Mouse (Mus musculus) liver, embryonic 14.5 days (tissue): ENCODE measurements around the gene Ddx23. TPM values are rescaled to one million over a fixed set of nuclear protein-coding genes. Genes with fewer than 3 reads are reported as not detected.

Source experiments
- ATAC-seq: fragments of 200-750 bp; cut with Nextera tagmentation; 2 replicates; pipeline ENCODE4 v1.8.0; 2017; ENCODE audit warnings: moderate number of reproducible peaks, mild to moderate bottlenecking, moderate library complexity; ENCODE audit not compliant: insufficient read depth
- DNase-seq, 3 experiments: peaks; one replicate each; pipeline ENCODE4 v3.0.0-alpha.2; 2012 to 2013; ENCODE audit warnings: low read depth in 3 of 3, low spot score in 3 of 3
- H3K27ac ChIP-seq: fragments of 300-500 bp; sonication (generic); 2 replicates; pipeline ENCODE4 v1.5.1; 2014; ENCODE audit warnings: moderate library complexity, mild to moderate bottlenecking, control low read depth, inconsistent platforms
- H3K27me3 ChIP-seq: fragments of 300-500 bp; sonication (generic); 2 replicates; pipeline ENCODE4 v1.6.1; 2014; ENCODE audit warnings: mild to moderate bottlenecking, low read length, moderate library complexity; ENCODE audit not compliant: control insufficient read depth, insufficient read depth
- H3K36me3 ChIP-seq: fragments of 300-500 bp; sonication (generic); replicated peaks from 2 replicates; pipeline ENCODE4 v1.6.1; 2014; ENCODE audit warnings: low read depth; ENCODE audit not compliant: control insufficient read depth, insufficient read depth
- H3K4me1 ChIP-seq, 2 experiments: fragments of 200-500 bp in 1 of 2; fragments of 300-500 bp in 1 of 2; sonication (generic) in 1 of 2; replicated peaks; 2 replicates each; pipeline ENCODE4 v1.6.1; 2012 to 2014; ENCODE audit warnings: antibody characterized with exemption in 1 of 2, inconsistent platforms in 1 of 2, low read length in 1 of 2; ENCODE audit not compliant: control insufficient read depth in 2 of 2, insufficient read depth in 2 of 2
- H3K4me2 ChIP-seq: fragments of 300-500 bp; sonication (generic); 2 replicates; pipeline ENCODE4 v1.6.1; 2014; ENCODE audit warnings: low read depth, mild to moderate bottlenecking, control low read depth, moderate library complexity
- H3K4me3 ChIP-seq, 2 experiments: fragments of 200-500 bp in 1 of 2; fragments of 300-500 bp in 1 of 2; sonication (generic) in 1 of 2; 2 replicates each; pipeline ENCODE4 v1.5.1; 2012 to 2014; ENCODE audit warnings: low read depth in 2 of 2, low read length in 2 of 2, mild to moderate bottlenecking in 2 of 2, control low read depth in 1 of 2, inconsistent platforms in 1 of 2, moderate library complexity in 1 of 2; ENCODE audit not compliant: insufficient read depth in 1 of 2
- H3K9ac ChIP-seq: fragments of 300-500 bp; sonication (generic); replicated peaks from 2 replicates; pipeline ENCODE4 v1.6.1; 2014; ENCODE audit warnings: mild to moderate bottlenecking, control low read depth, moderate library complexity
- H3K9me3 ChIP-seq: fragments of 300-500 bp; sonication (generic); 2 replicates; pipeline ENCODE4 v1.6.1; 2016; ENCODE audit warnings: low read length, mixed read lengths; ENCODE audit not compliant: control insufficient read depth
- CTCF ChIP-seq: IDR thresholded peaks from 2 replicates; pipeline ENCODE4 v1.5.1; 2016; ENCODE audit warnings: antibody characterized with exemption, low read depth, control low read depth
- EP300 ChIP-seq: IDR thresholded peaks from 2 replicates; pipeline ENCODE4 v1.6.1; 2016; ENCODE audit warnings: antibody characterized with exemption, low read depth
- WGBS: fragments of 180-500 bp; shearing (Covaris S2); extraction: QIAGEN DNeasy Blood & Tissue Kit; methylation state at CpG from one replicate; pipeline ENCODE4 v1.1.7; 2014; ENCODE audit not compliant: insufficient replicate concordance; 5-methylcytosine and 5-hydroxymethylcytosine counted together
- polyA plus RNA-seq, 2 experiments: library from polyadenylated mRNA; depleted of rRNA in 1 of 2; stranded (reverse) in 1 of 2; unstranded in 1 of 2; fragments of >200 nt; fragmentation: Nextera tagmentation in 1 of 2; extraction: Ambion mirVana in 1 of 2; gene quantifications; 2 replicates each; pipeline versions ENCODE4 v1.2.1 to v1.2.3; 2012 to 2014

The Ddx23 gene
- polyA plus RNA-seq, 2 experiments: 11.7 to 23.4 TPM

- DNase-seq (no peak), ATAC-seq (peak; percentile 36)
- peaks cover 38 to 42% of the 10 kb centered on the region in 2 experiments for H3K4me1 ChIP-seq
- H3K4me2 ChIP-seq: peak within 1 kb of the TSS; percentile 94
- TF ChIP-seq EP300 (no peak), CTCF (no peak)
- under 1% methylated on average over 72 of the region's 75 CpGs for WGBS
- peak within 1 kb of the TSS; percentile 100 for H3K27ac ChIP-seq
- no peaks in the 10 kb centered on the region for H3K36me3 ChIP-seq
- H3K9ac ChIP-seq: peak within 1 kb of the TSS; percentile 88
- no peaks in the 10 kb centered on the region for H3K9me3 ChIP-seq
- H3K4me3 ChIP-seq: peak within 1 kb of the TSS; percentile 68 to 82
- no peaks in the 10 kb centered on the region for H3K27me3 ChIP-seq
Measured at GRCm38 (mm10) chr15:98609331-98610130, 53.2 kb downstream of the Ddx23 start, which contains the start of gene Adcy6. Gene Adcy6 (minus strand): TSS chr15:98610076.

DNA sequence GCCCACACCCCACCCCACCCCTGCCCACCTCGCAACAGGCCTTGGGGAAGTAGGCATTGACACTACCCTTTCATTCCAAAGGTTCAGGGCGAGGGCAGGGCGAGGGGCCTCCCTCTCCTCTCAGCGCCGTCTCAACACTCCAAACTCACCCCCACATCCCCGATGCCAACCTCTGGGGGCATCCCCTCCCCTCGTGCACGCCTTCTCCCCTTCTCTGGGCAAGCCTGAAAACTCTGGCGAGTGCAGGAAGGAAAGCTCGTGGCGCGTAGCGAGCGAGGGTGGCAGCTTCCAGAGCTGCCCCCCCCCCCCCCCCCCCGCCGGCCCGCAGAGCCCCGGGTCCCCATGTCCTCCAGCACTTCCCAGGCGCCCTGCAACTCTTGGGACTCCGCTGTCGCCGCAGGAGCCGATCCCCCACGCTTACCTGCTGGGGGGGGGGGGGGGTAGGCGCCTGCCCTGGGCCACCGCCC lies 53.9 kb downstream of the Ddx23 start:
- H3K4me2 ChIP-seq: peak overlapping the region; percentile 94
- peak overlapping the region; percentile 88 for H3K9ac ChIP-seq
- TF ChIP-seq EP300 (no peak), CTCF (no peak; the same call in 1 of the 2 replicates)
- no peaks in the 10 kb centered on the region for H3K9me3 ChIP-seq
- peak overlapping the region; percentile 68 to 82 for H3K4me3 ChIP-seq
- peak overlapping the region; percentile 100 for H3K27ac ChIP-seq
- ATAC-seq: no peak; the same call in none of the 2 replicates
- no peak for DNase-seq
- no peaks in the 10 kb centered on the region for H3K27me3 ChIP-seq
- H3K4me1 ChIP-seq: peaks cover 38 to 45% of the 10 kb centered on the region in 2 experiments
- WGBS: 2% methylated on average over 15 of the region's 26 CpGs
- H3K36me3 ChIP-seq: peaks cover 6% of the 10 kb centered on the region

DNA sequence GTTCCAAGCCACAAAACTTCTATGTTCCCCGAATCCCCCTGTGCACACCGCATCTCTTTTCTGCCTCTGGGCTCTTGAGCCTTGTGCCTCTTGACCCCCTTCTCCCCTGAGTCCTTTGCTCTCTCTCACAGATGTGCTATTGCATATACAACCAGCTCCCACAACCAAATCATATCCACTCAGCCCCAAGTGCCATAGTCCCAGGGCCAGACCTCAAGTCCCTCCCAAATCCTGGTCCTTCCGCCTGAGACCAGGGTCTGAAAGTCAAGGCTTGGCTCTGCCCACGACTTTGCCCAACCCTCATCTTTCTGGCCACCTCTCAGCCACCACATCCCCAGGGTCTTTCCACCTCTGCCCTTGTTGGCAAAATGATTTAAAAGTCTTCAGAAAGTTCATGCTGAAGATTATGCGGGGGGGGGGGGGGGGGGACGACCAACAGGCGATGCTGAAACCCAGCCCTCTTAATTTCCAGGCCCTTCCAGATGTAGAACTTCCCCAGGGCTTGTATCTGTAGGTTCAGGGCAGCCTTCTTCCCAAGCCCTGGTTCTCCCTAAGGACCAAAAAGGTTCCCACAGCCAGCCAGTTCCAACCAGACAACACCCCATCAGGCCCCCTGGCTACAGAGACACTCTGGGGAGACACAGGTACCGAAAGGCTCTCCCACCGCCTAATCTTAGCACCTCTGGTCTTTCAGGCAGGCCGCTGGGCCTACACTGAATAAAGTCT lies 54.5 kb downstream of the Ddx23 start:
- 19% methylated on average over 10 of the region's 10 CpGs for WGBS
- Histone ChIP-seq H3K4me2 (peak overlapping the region; percentile 94), H3K36me3 (peaks cover 12% of the 10 kb centered on the region), H3K4me3 (peak overlapping the region; percentile 68 to 82), H3K9me3 (no peaks in the 10 kb centered on the region), H3K4me1 (peaks cover 42 to 51% of the 10 kb centered on the region in 2 experiments), H3K27me3 (no peaks in the 10 kb centered on the region), H3K9ac (peak overlapping the region; percentile 88), H3K27ac (peak overlapping the region; percentile 100)
- no peak for TF ChIP-seq EP300
- DNase-seq: no peak
- 0 out of 2 replicates have a peak, but pooled peaks have one; percentile 18 for ATAC-seq

- H3K9me3 ChIP-seq: no peaks in the 10 kb centered on the region
- no peaks in the 10 kb centered on the region for H3K27me3 ChIP-seq
- H3K4me1 ChIP-seq: peaks cover 49 to 57% of the 10 kb centered on the region in 2 experiments
- TF ChIP-seq CTCF (no peak), EP300 (no peak)
- peak overlapping the region; percentile 88 for H3K9ac ChIP-seq
- H3K36me3 ChIP-seq: peaks cover 13% of the 10 kb centered on the region
- no peak for ATAC-seq
- WGBS: 25% methylated on average over 4 of the region's 4 CpGs
- DNase-seq: no peak
- H3K27ac ChIP-seq: peak overlapping the region; percentile 100
- H3K4me2 ChIP-seq: peak overlapping the region; percentile 94
- peak overlapping the region; percentile 68 to 82 for H3K4me3 ChIP-seq
Measured at GRCm38 (mm10) chr15:98607557-98607956, 55.1 kb downstream of the Ddx23 start.

- TF ChIP-seq EP300: no peak
- TF ChIP-seq CTCF: no peak
- peak overlapping the region; percentile 94 for H3K4me2 ChIP-seq
- H3K9me3 ChIP-seq: no peaks in the 10 kb centered on the region
- H3K4me1 ChIP-seq: peaks cover 55 to 65% of the 10 kb centered on the region in 2 experiments
- H3K27me3 ChIP-seq: no peaks in the 10 kb centered on the region
- ATAC-seq (no peak), DNase-seq (no peak)
- H3K9ac ChIP-seq: peak overlapping the region; percentile 88
- 38% methylated on average over 9 of the region's 9 CpGs for WGBS
- peak overlapping the region; percentile 44 to 68 for H3K4me3 ChIP-seq
- H3K36me3 ChIP-seq: peaks cover 13% of the 10 kb centered on the region
- peak overlapping the region; percentile 100 for H3K27ac ChIP-seq
Measured at GRCm38 (mm10) chr15:98606739-98607138, 56.0 kb downstream of the Ddx23 start.
